Comparison of ENCODE assay signal across 29 mouse cellular contexts in the genomic region with DNA sequence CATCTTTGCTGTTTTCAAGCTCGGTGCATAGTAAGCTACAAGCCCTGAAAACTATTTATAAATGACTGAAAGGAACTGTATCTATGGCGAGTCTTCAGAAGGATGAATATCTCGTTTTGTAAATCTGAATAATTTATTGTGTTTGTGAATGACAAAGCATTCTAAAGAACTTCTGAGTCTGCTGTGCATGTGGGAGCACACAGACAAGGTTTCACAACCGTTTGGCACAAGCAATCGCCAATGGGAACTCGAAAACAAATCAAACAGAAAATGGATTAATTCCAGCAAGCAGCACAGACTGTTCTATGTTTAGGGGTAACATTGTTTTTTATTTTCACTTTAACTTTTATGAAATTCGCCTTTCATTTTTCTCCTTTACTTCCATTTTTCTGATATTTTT.
A peak's percentile ranks its signal among the peaks of the same experiment; 100 is the strongest.
DNase-seq lines count a peak whose midpoint lies in the region; ATAC-seq lines count a peak whose summit lies in the region.
"Had no signal": no experiment of that assay in that cellular context is flagged by ENCODE, and none has a peak within 500 bp of the region (broad histone marks: within the 10 kb centered on the region; RNA-seq: fewer than 3 reads in every experiment).

No protein-coding gene starts in this region.

- peak; percentile 30 for DNase-seq in gastrocnemius, adult 18-20 months (ENCODE audit: low spot score)
- DNase-seq in gastrocnemius, adult 8-10 months (ENCODE audit: low spot score in 2 of 2) = no peak
- DNase-seq in layer of hippocampus, adult 18-20 months (ENCODE audit: low spot score in 2 of 2) = peak; percentile 16 to 70
- DNase-seq in layer of hippocampus, postnatal 25 days (ENCODE audit: extremely low spot score in 1 of 2, low spot score in 1 of 2) = no peak
- DNase-seq in adrenal gland, postnatal 25 days = peak; percentile 2
- peak; percentile 14 for DNase-seq in gonadal fat pad, adult 2 months (ENCODE audit: low read depth)
- DNase-seq in right cerebral cortex, postnatal 25 days = no peak
- DNase-seq: cerebellum, adult 2 months; cerebellum, postnatal 25 days; heart, postnatal 10 days; kidney, postnatal 36 days; liver, embryonic 13.5 days; lung, adult 2 months; thymus, adult 18-20 months; thymus, postnatal 36 days had no signal

- H3K9me3 ChIP-seq in forebrain, embryonic 16.5 days (ENCODE audit: control insufficient read depth, low read length) = no peaks in the 10 kb centered on the region
- H3K9me3 ChIP-seq: embryonic facial prominence, embryonic 12.5 days; heart, embryonic 12.5 days; hindbrain, embryonic 12.5 days; kidney, embryonic 15.5 days; limb, embryonic 12.5 days; liver, embryonic 13.5 days; midbrain, embryonic 15.5 days; neural tube, embryonic 12.5 days; stomach, embryonic 15.5 days had no signal

- H3K36me3 ChIP-seq in forebrain, embryonic 16.5 days (ENCODE audit: control insufficient read depth, insufficient read depth) = no peaks in the 10 kb centered on the region
- H3K36me3 ChIP-seq: embryonic facial prominence, embryonic 12.5 days; G1E; heart, embryonic 12.5 days; hindbrain, embryonic 12.5 days; kidney, embryonic 15.5 days; limb, embryonic 12.5 days; liver, embryonic 13.5 days; midbrain, embryonic 15.5 days; neural tube, embryonic 12.5 days; stomach, embryonic 15.5 days had no signal

- H3K4me2 ChIP-seq in forebrain, embryonic 16.5 days (ENCODE audit: low read length) = no peak overlapping the region
- H3K4me2 ChIP-seq: embryonic facial prominence, embryonic 12.5 days; heart, embryonic 12.5 days; hindbrain, embryonic 12.5 days; kidney, embryonic 15.5 days; limb, embryonic 12.5 days; liver, embryonic 13.5 days; midbrain, embryonic 15.5 days; neural tube, embryonic 12.5 days; stomach, embryonic 15.5 days had no signal

- ATAC-seq in forebrain, embryonic 16.5 days = no peak
- ATAC-seq: forebrain, embryonic 14.5 days; intestine, postnatal 0 days; midbrain, embryonic 15.5 days had no signal

- H3K27me3 ChIP-seq in forebrain, embryonic 16.5 days (replicated peaks; ENCODE audit: control insufficient read depth, insufficient read depth, low read length) = no peaks in the 10 kb centered on the region
- H3K27me3 ChIP-seq: CH12.LX; embryonic facial prominence, embryonic 12.5 days; heart, embryonic 12.5 days; hindbrain, embryonic 12.5 days; kidney, embryonic 15.5 days; limb, embryonic 12.5 days; liver, embryonic 13.5 days; midbrain, embryonic 15.5 days; neural tube, embryonic 12.5 days; stomach, embryonic 15.5 days had no signal

- WGBS in forebrain, embryonic 16.5 days = 60% methylated on average over 7 of the region's 7 CpGs

- no peak overlapping the region for H3K4me3 ChIP-seq in forebrain, embryonic 16.5 days (replicated peaks; ENCODE audit: low read length)
- H3K4me3 ChIP-seq: embryonic facial prominence, embryonic 12.5 days; heart, embryonic 12.5 days; hindbrain, embryonic 12.5 days; kidney, embryonic 15.5 days; limb, embryonic 12.5 days; liver, embryonic 13.5 days; midbrain, embryonic 15.5 days; neural tube, embryonic 12.5 days; stomach, embryonic 15.5 days had no signal

- H3K27ac ChIP-seq in forebrain, embryonic 16.5 days (ENCODE audit: low read length) = no peak overlapping the region
- H3K27ac ChIP-seq: embryonic facial prominence, embryonic 12.5 days; hindbrain, embryonic 12.5 days; kidney, embryonic 15.5 days; limb, embryonic 12.5 days; liver, embryonic 13.5 days; macrophage; midbrain, embryonic 15.5 days; neural tube, embryonic 12.5 days; stomach, embryonic 15.5 days had no signal

- no peaks in the 10 kb centered on the region for H3K4me1 ChIP-seq in forebrain, embryonic 16.5 days (replicated peaks; ENCODE audit: control insufficient read depth, insufficient read depth, low read length)
- H3K4me1 ChIP-seq: embryonic facial prominence, embryonic 12.5 days; heart, embryonic 12.5 days; hindbrain, embryonic 12.5 days; kidney, embryonic 15.5 days; limb, embryonic 12.5 days; liver, embryonic 13.5 days; midbrain, embryonic 15.5 days; neural tube, embryonic 12.5 days; stomach, embryonic 15.5 days had no signal

- no peak overlapping the region for H3K9ac ChIP-seq in forebrain, embryonic 16.5 days (replicated peaks; ENCODE audit: low read depth, low read length)
- H3K9ac ChIP-seq: embryonic facial prominence, embryonic 12.5 days; heart, embryonic 12.5 days; hindbrain, embryonic 12.5 days; kidney, embryonic 15.5 days; limb, embryonic 12.5 days; liver, embryonic 13.5 days; midbrain, embryonic 15.5 days; neural tube, embryonic 12.5 days; stomach, embryonic 15.5 days had no signal

Comparison
In these comparisons a context has a peak if more than half of its experiments do, and no peak if none do; other contexts are left out.
1. DNase-seq: peak in gastrocnemius, adult 18-20 months (single experiment), layer of hippocampus, adult 18-20 months (2 of 2), adrenal gland, postnatal 25 days (single experiment) and gonadal fat pad, adult 2 months (single experiment); none in gastrocnemius, adult 8-10 months (0 of 2), layer of hippocampus, postnatal 25 days (0 of 2) and right cerebral cortex, postnatal 25 days (single experiment).